Mouse (Mus musculus): ENCODE measurements around the gene Spata16. TPM values are rescaled to one million over a fixed set of nuclear protein-coding genes. Genes with fewer than 3 reads are reported as not detected.
"Not testable (repeated sequence)": the region's sequence is repeated elsewhere in the genome, so short reads cannot be mapped to it uniquely, and the experiment has no call there.

Gene Spata16
- total and polyA plus RNA-seq, 2 experiments from 2014 or later = not detected

GRCm38 (mm10) chr3:26641351-26642249 lies 4.2 kb downstream of the Spata16 start:
- H3K9me3 ChIP-seq (ENCODE audit: low read length) = no peaks in the 10 kb centered on the region
- H3K4me1 ChIP-seq (ENCODE audit: insufficient read depth, low read length) = no peaks in the 10 kb centered on the region
- no peak overlapping the region for H3K4me2 ChIP-seq (ENCODE audit: low read depth, low read length, poor library complexity, severe bottlenecking)
- no peaks in the 10 kb centered on the region for H3K36me3 ChIP-seq (ENCODE audit: insufficient read depth, low read length)
- H3K27ac ChIP-seq (ENCODE audit: low read depth, low read length) = no peak overlapping the region
- DNase-seq (ENCODE audit: low spot score) (peak; percentile 87), ATAC-seq (ENCODE audit: low FRiP score) (no peak)
- no peak overlapping the region for H3K9ac ChIP-seq (replicated peaks; ENCODE audit: low read length, poor library complexity, severe bottlenecking)
- no peaks in the 10 kb centered on the region for H3K27me3 ChIP-seq (ENCODE audit: insufficient read depth, low read length)
- WGBS = 35% methylated on average over 15 of the region's 15 CpGs
- TF ChIP-seq CTCF (IDR thresholded peaks at IDR 0.05) = no peak
- no peak overlapping the region for H3K4me3 ChIP-seq (ENCODE audit: low read depth, low read length)

GRCm38 (mm10) chr3:26644136-26644535 lies 6.7 kb downstream of the Spata16 start:
- TF ChIP-seq CTCF (IDR thresholded peaks at IDR 0.05) = no peak
- no peaks in the 10 kb centered on the region for H3K4me1 ChIP-seq (ENCODE audit: insufficient read depth, low read length)
- WGBS = 73% methylated on average over 1 of the region's 1 CpGs

GRCm38 (mm10) chr3:26646834-26647233 lies 9.4 kb downstream of the Spata16 start:
- Histone ChIP-seq H3K4me1 (ENCODE audit: insufficient read depth, low read length) (no peaks in the 10 kb centered on the region), H3K27ac (ENCODE audit: low read depth, low read length) (no peak overlapping the region), H3K36me3 (ENCODE audit: insufficient read depth, low read length) (no peaks in the 10 kb centered on the region), H3K4me3 (ENCODE audit: low read depth, low read length) (no peak overlapping the region), H3K9ac (replicated peaks; ENCODE audit: low read length, poor library complexity, severe bottlenecking) (no peak overlapping the region), H3K27me3 (ENCODE audit: insufficient read depth, low read length) (no peaks in the 10 kb centered on the region), H3K4me2 (ENCODE audit: low read depth, low read length, poor library complexity, severe bottlenecking) (no peak overlapping the region), H3K9me3 (ENCODE audit: low read length) (no peaks in the 10 kb centered on the region)
- peak; percentile 10 for DNase-seq (ENCODE audit: low spot score)
- 66% methylated on average over 7 of the region's 7 CpGs for WGBS
- no peak for ATAC-seq (ENCODE audit: low FRiP score)
- no peak for TF ChIP-seq CTCF (IDR thresholded peaks at IDR 0.05)

More at GRCm38 (mm10) chr3:26644136-26644535, 6.7 kb downstream of the Spata16 start:
- Histone ChIP-seq H3K4me2 (ENCODE audit: low read depth, low read length, poor library complexity, severe bottlenecking) (no peak overlapping the region), H3K27ac (ENCODE audit: low read depth, low read length) (no peak overlapping the region), H3K9me3 (ENCODE audit: low read length) (no peaks in the 10 kb centered on the region), H3K27me3 (ENCODE audit: insufficient read depth, low read length) (no peaks in the 10 kb centered on the region), H3K4me3 (ENCODE audit: low read depth, low read length) (no peak overlapping the region), H3K9ac (replicated peaks; ENCODE audit: low read length, poor library complexity, severe bottlenecking) (no peak overlapping the region), H3K36me3 (ENCODE audit: insufficient read depth, low read length) (no peaks in the 10 kb centered on the region)
- DNase-seq (ENCODE audit: low spot score) (no peak), ATAC-seq (ENCODE audit: low FRiP score) (no peak)

- H3K36me3 ChIP-seq (ENCODE audit: insufficient read depth, low read length) = no peaks in the 10 kb centered on the region
- H3K9ac ChIP-seq (replicated peaks; ENCODE audit: low read length, poor library complexity, severe bottlenecking) = no peak overlapping the region
- no peaks in the 10 kb centered on the region for H3K9me3 ChIP-seq (ENCODE audit: low read length)
- no peak for TF ChIP-seq CTCF (IDR thresholded peaks at IDR 0.05)
- H3K27ac ChIP-seq (ENCODE audit: low read depth, low read length) = no peak overlapping the region
- no peak for ATAC-seq (ENCODE audit: low FRiP score)
- no peak overlapping the region for H3K4me3 ChIP-seq (ENCODE audit: low read depth, low read length)
- no peaks in the 10 kb centered on the region for H3K27me3 ChIP-seq (ENCODE audit: insufficient read depth, low read length)
- H3K4me2 ChIP-seq (ENCODE audit: low read depth, low read length, poor library complexity, severe bottlenecking) = no peak overlapping the region
- 86% methylated on average over 3 of the region's 3 CpGs for WGBS
- no peak for DNase-seq (ENCODE audit: low spot score)
- H3K4me1 ChIP-seq (ENCODE audit: insufficient read depth, low read length) = no peaks in the 10 kb centered on the region
Observed at GRCm38 (mm10) chr3:26685832-26686231, 48.4 kb downstream of the Spata16 start.

- not testable (repeated sequence) for H3K36me3 ChIP-seq (ENCODE audit: insufficient read depth, low read length)
- 73% methylated on average over 5 of the region's 5 CpGs for WGBS
Observed at GRCm38 (mm10) chr3:26709492-26709891, 72.1 kb downstream of the Spata16 start.

GRCm38 (mm10) chr3:26727526-26727925 lies 90.1 kb downstream of the Spata16 start:
- Histone ChIP-seq H3K36me3 (ENCODE audit: insufficient read depth, low read length) (no peaks in the 10 kb centered on the region), H3K27me3 (ENCODE audit: insufficient read depth, low read length) (no peaks in the 10 kb centered on the region), H3K4me3 (ENCODE audit: low read depth, low read length) (no peak overlapping the region), H3K27ac (ENCODE audit: low read depth, low read length) (no peak overlapping the region), H3K9me3 (ENCODE audit: low read length) (no peaks in the 10 kb centered on the region), H3K4me2 (ENCODE audit: low read depth, low read length, poor library complexity, severe bottlenecking) (no peak overlapping the region), H3K9ac (replicated peaks; ENCODE audit: low read length, poor library complexity, severe bottlenecking) (no peak overlapping the region), H3K4me1 (ENCODE audit: insufficient read depth, low read length) (no peaks in the 10 kb centered on the region)
- ATAC-seq (ENCODE audit: low FRiP score) (no peak), DNase-seq (ENCODE audit: low spot score) (no peak)
- WGBS = 69% methylated on average over 6 of the region's 6 CpGs
- no peak for TF ChIP-seq CTCF (IDR thresholded peaks at IDR 0.05)

More at GRCm38 (mm10) chr3:26709492-26709891, 72.1 kb downstream of the Spata16 start:
- not testable (repeated sequence) for H3K4me1 ChIP-seq (ENCODE audit: insufficient read depth, low read length); ATAC-seq (ENCODE audit: low FRiP score); H3K27ac ChIP-seq (ENCODE audit: low read depth, low read length); H3K4me2 ChIP-seq (ENCODE audit: low read depth, low read length, poor library complexity, severe bottlenecking); H3K9ac ChIP-seq (replicated peaks; ENCODE audit: low read length, poor library complexity, severe bottlenecking); H3K4me3 ChIP-seq (ENCODE audit: low read depth, low read length); H3K27me3 ChIP-seq (ENCODE audit: insufficient read depth, low read length); DNase-seq (ENCODE audit: low spot score); H3K9me3 ChIP-seq (ENCODE audit: low read length)

Data from midbrain, postnatal 0 days (tissue).